Mouse (Mus musculus) CH12.LX (cell line): ENCODE measurements around the gene Tob1. TPM values are rescaled to one million over a fixed set of nuclear protein-coding genes. Genes with fewer than 3 reads are reported as not detected.

Experiments
- DNase-seq: peaks from one replicate; pipeline ENCODE4 v3.0.0-alpha.2; 2013; ENCODE audit errors: extremely low read depth
- H3K27ac ChIP-seq: 2 replicates; pipeline ENCODE4 v1.5.1; 2012; ENCODE audit warnings: low read depth, mild to moderate bottlenecking, control low read depth, moderate library complexity; ENCODE audit not compliant: insufficient read depth
- H3K27me3 ChIP-seq: replicated peaks from 2 replicates; pipeline ENCODE3; 2012; ENCODE audit warnings: inconsistent platforms
- H3K36me3 ChIP-seq, 2 experiments: replicated peaks in 1 of 2; 2 replicates each; pipeline versions ENCODE3 to v1.6.1; 2012; ENCODE audit warnings: inconsistent platforms in 1 of 2, low read length in 1 of 2, mild to moderate bottlenecking in 1 of 2, mixed read lengths in 1 of 2, moderate library complexity in 1 of 2; ENCODE audit not compliant: control insufficient read depth in 1 of 2, insufficient read depth in 1 of 2
- H3K4me1 ChIP-seq, 2 experiments: 2 replicates each; pipeline ENCODE4 v1.6.1; 2012; ENCODE audit warnings: inconsistent platforms in 1 of 2, moderate library complexity in 1 of 2; ENCODE audit not compliant: insufficient read depth in 2 of 2, control insufficient read depth in 1 of 2
- H3K4me2 ChIP-seq: 2 replicates; pipeline ENCODE4 v1.6.1; 2012; ENCODE audit warnings: low read depth, mild to moderate bottlenecking, control low read depth; ENCODE audit not compliant: poor library complexity, insufficient read depth, severe bottlenecking
- H3K4me3 ChIP-seq, 3 experiments: fragments of 150-350 bp in 1 of 3; sonication (generic) in 1 of 3; replicated peaks in 1 of 3; 2 replicates each; pipeline versions ENCODE3 to v1.5.1; 2011 to 2012; ENCODE audit warnings: low read depth in 2 of 3, low read length in 2 of 3, mild to moderate bottlenecking in 2 of 3, moderate library complexity in 2 of 3, control low read depth in 1 of 3, improper control_type of control experiment in 1 of 3, inconsistent platforms in 1 of 3, mixed read lengths in 1 of 3; ENCODE audit not compliant: poor library complexity in 1 of 3
- H3K79me2 ChIP-seq: replicated peaks from 2 replicates; pipeline ENCODE4 v1.6.1; 2012; ENCODE audit warnings: mild to moderate bottlenecking, moderate library complexity; ENCODE audit not compliant: control insufficient read depth, poor library complexity, insufficient read depth, severe bottlenecking; ENCODE audit errors: extremely low read depth
- H3K9ac ChIP-seq: 2 replicates; pipeline ENCODE4 v1.6.1; 2012; ENCODE audit warnings: low read depth, mild to moderate bottlenecking, control low read depth, moderate library complexity; ENCODE audit not compliant: insufficient read depth
- H3K9me3 ChIP-seq: replicated peaks from 2 replicates; pipeline ENCODE3; 2012; ENCODE audit warnings: low read length, inconsistent platforms, mixed read lengths
- CTCF ChIP-seq, 2 experiments: IDR thresholded peaks in 1 of 2; conservative IDR thresholded peaks in 1 of 2; 2 replicates each; pipeline ENCODE4 v1.5.1; 2011 to 2012; ENCODE audit warnings: low read depth in 2 of 2, low read length in 2 of 2, improper control_type of control experiment in 1 of 2, inconsistent platforms in 1 of 2, mild to moderate bottlenecking in 1 of 2, moderate library complexity in 1 of 2
- EP300 ChIP-seq: IDR thresholded peaks from 2 replicates; pipeline ENCODE4 v1.6.1; 2011; ENCODE audit warnings: low read length, improper control_type of control experiment
- ETS1 ChIP-seq: conservative IDR thresholded peaks from 2 replicates; pipeline ENCODE4 v1.6.1; 2012; ENCODE audit warnings: low read depth, mild to moderate bottlenecking, inconsistent platforms, low read length, improper control_type of control experiment, moderate library complexity
- MAFK ChIP-seq: IDR thresholded peaks from 2 replicates; pipeline ENCODE4 v1.6.1; 2011; ENCODE audit warnings: low read length, improper control_type of control experiment; ENCODE audit not compliant: insufficient replicate concordance
- MYC ChIP-seq: IDR thresholded peaks from 2 replicates; pipeline ENCODE4 v1.6.1; 2011; ENCODE audit warnings: low read depth, mild to moderate bottlenecking, improper control_type of control experiment, low read length
- PAX5 ChIP-seq: IDR thresholded peaks from 2 replicates; pipeline ENCODE4 v1.6.1; 2012; ENCODE audit warnings: low read length, inconsistent platforms, mixed read lengths
- POLR2AphosphoS2 ChIP-seq: IDR thresholded peaks from 2 replicates; pipeline ENCODE4 v1.6.1; 2011; ENCODE audit warnings: low read depth, low read length, improper control_type of control experiment
- RAD21 ChIP-seq: IDR thresholded peaks from 2 replicates; pipeline ENCODE4 v1.6.1; 2011; ENCODE audit warnings: low read depth, mild to moderate bottlenecking, low read length, improper control_type of control experiment, moderate library complexity
- RCOR1 ChIP-seq: conservative IDR thresholded peaks from 2 replicates; pipeline ENCODE4 v1.6.1; 2012; ENCODE audit warnings: low read depth, mild to moderate bottlenecking, inconsistent platforms, low read length, improper control_type of control experiment
- SIN3A ChIP-seq: IDR thresholded peaks from 2 replicates; pipeline ENCODE4 v1.6.1; 2012; ENCODE audit warnings: low read length, improper control_type of control experiment, inconsistent platforms
- UBTF ChIP-seq: IDR thresholded peaks from 2 replicates; pipeline ENCODE4 v1.6.1; 2012; ENCODE audit warnings: low read depth, mild to moderate bottlenecking, inconsistent platforms, low read length, improper control_type of control experiment, moderate library complexity
- dilution Hi-C: fragments of 300-500 bp; cut with MboI; formaldehyde crosslinking; loops from 2 replicates; pipeline ENCODE4 v1.14.3; 2020; ENCODE audit warnings: low sequenced_read_pairs; ENCODE audit not compliant: extremely low pct_unique_long_range_greater_than_20kb, extremely low pct_ligation_motif_present
- in situ Hi-C: fragments of 300-500 bp; cut with MboI; formaldehyde crosslinking; loops from 3 replicates; pipeline ENCODE4 v1.14.3; 2019; ENCODE audit warnings: low sequenced_read_pairs, low pct_ligation_motif_present, low pct_unique_long_range_greater_than_20kb, mixed read lengths
- polyA plus RNA-seq: library from polyadenylated mRNA; unstranded; fragments of >175 nt; gene quantifications from 2 replicates; pipeline ENCODE4 v1.2.1, GENCODE M21; 2012; ENCODE audit warnings: low read depth; ENCODE audit not compliant: insufficient read length
- total RNA-seq, 2 experiments: library from RNA; depleted of rRNA; stranded (reverse); fragments of 300-350 nt in 1 of 2; fragments of >200 nt in 1 of 2; gene quantifications; 2 replicates each; pipeline ENCODE4 v1.2.3; 2012 to 2014

Tob1 gene
- total and polyA plus RNA-seq, 3 experiments: 9.0 to 14.3 (median 10.6) TPM

DNA sequence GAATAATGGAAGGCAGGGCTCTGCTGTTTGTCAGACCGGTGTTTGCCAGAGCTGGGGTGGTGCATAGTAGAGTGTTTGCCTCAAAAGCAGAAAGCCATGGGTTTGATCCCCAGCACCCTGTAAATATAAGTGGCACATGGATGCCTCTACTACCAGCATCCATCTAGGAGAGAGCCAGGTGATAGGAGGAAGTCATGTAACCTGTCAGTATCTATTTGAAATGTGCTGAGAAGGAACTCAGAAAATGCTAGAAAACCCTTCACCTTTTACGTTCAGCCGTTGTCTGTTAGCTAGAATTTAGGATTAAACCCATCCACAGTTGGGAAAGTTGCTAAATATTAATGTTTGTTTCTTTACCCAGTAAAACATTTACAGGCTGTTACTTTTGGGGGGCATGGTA, 4.3 kb downstream of the Tob1 start:
- dilution Hi-C loops: no loop called here
- no peak overlapping the region for H3K4me2 ChIP-seq

DNA sequence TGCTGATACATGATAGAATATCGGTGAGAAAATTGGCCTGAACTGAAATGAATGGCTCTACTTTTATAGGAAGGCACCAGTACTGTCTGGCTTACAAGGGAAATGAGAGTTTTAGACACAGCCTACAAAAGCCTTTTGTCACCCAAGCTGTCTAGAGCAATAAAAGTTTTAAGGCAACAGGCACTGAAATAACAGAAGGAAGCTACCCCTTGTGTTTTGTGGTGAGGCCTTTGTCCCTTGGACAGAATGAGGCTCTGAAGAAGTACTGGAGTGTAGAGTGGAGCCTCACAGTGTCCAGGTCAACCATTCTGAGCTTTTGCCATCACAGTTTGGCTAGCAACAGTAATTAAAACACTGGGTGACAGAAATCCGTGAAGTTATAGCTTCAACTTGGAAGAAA, 5.0 kb downstream of the Tob1 start:
- TF ChIP-seq CTCF (conservative IDR thresholded peaks at IDR 0.05 in 1 of 2, IDR thresholded peaks at IDR 0.05 in 1 of 2; ENCODE audit: low read depth in 2 of 2, low read length in 2 of 2) (no peak), POLR2AphosphoS2 (peak; percentile 65; the same call in 1 of the 2 replicates)
- Histone ChIP-seq H3K79me2 (peaks cover 29% of the 10 kb centered on the region), H3K36me3 (peaks cover 12 to 15% of the 10 kb centered on the region in 2 experiments), H3K4me1 (peaks cover 7 to 10% of the 10 kb centered on the region in 2 experiments; a peak in 3 of 4 replicates), H3K9me3 (no peaks in the 10 kb centered on the region), H3K4me3 (no peak overlapping the region), H3K9ac (no peak overlapping the region), H3K27ac (no peak overlapping the region), H3K27me3 (no peaks in the 10 kb centered on the region), H3K4me2 (no peak overlapping the region)
- in situ Hi-C loops: no loop called here
- dilution Hi-C loops: no loop called here
- DNase-seq: no peak

More for the DNA sequence above, 4.3 kb downstream of the Tob1 start:
- peaks cover 29% of the 10 kb centered on the region for H3K79me2 ChIP-seq
- in situ Hi-C loops: no loop called here
- no peaks in the 10 kb centered on the region for H3K27me3 ChIP-seq
- no peaks in the 10 kb centered on the region for H3K9me3 ChIP-seq
- TF ChIP-seq MAFK: no peak
- no peak for TF ChIP-seq UBTF
- TF ChIP-seq ETS1: no peak
- TF ChIP-seq RAD21: no peak
- TF ChIP-seq PAX5: no peak
- TF ChIP-seq POLR2AphosphoS2: no peak
- no peak for TF ChIP-seq MYC
- no peak for TF ChIP-seq RCOR1
- no peak for TF ChIP-seq EP300
- TF ChIP-seq SIN3A: no peak
- TF ChIP-seq, all 38 proteins: peak for 0
- H3K9ac ChIP-seq: no peak overlapping the region
- H3K4me1 ChIP-seq: peaks cover 7 to 10% of the 10 kb centered on the region in 2 experiments; a peak in 3 of 4 replicates
- H3K36me3 ChIP-seq: peaks cover 12 to 15% of the 10 kb centered on the region in 2 experiments
- no peak overlapping the region for H3K4me3 ChIP-seq
- no peak for DNase-seq
- no peak overlapping the region for H3K27ac ChIP-seq

GRCm38 (mm10) chr11:94221257-94221656, 10.0 kb downstream of the Tob1 start:
- no peak for TF ChIP-seq RCOR1
- H3K27me3 ChIP-seq: no peaks in the 10 kb centered on the region
- H3K27ac ChIP-seq: no peak overlapping the region
- no peak for DNase-seq
- in situ Hi-C loops: loop anchor here (5.0 kb wide), 1 partner anchor 84 kb away; no protein-coding TSS in a partner anchor
- H3K9me3 ChIP-seq: no peaks in the 10 kb centered on the region
- dilution Hi-C loops: no loop called here
- no peaks in the 10 kb centered on the region for H3K79me2 ChIP-seq
- no peaks in the 10 kb centered on the region for H3K36me3 ChIP-seq
- peaks cover 2 to 5% of the 10 kb centered on the region in 2 experiments; a peak in 3 of 4 replicates for H3K4me1 ChIP-seq
- H3K9ac ChIP-seq: no peak overlapping the region
- H3K4me2 ChIP-seq: no peak overlapping the region
- no peak overlapping the region for H3K4me3 ChIP-seq
